Mouse (Mus musculus): Measurements from ENCODE around the gene Mtnr1b. TPM values are rescaled to one million over a fixed set of nuclear protein-coding genes. Genes with fewer than 3 reads are reported as not detected.

The Mtnr1b gene
- polyA plus RNA-seq, 2 experiments: not detected

DNA sequence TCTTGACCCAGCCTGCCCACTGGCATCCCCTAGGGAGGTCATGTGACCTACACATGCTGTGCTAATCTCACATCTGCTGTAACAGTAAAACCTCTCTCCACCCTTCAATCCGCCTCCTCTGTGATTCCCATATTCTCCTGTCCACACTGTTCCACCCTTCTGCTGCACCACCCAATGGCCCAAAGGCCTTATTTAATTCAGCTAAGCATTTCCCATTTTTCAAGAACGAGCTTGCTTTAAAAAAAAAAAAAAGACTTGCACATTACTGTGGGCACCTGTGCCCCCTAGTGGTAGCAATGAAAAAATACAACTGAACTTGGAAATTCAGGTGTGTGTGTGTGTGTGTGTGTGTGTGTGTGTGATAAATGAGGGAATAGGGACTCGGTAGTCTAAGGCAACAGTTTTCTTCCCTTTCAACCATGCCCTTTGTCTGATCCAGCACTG, 5.8 kb upstream of the Mtnr1b start:
- no peaks in the 10 kb centered on the region for H3K4me1 ChIP-seq (ENCODE audit: control insufficient read depth, insufficient read depth, low read length)
- no peak overlapping the region for H3K4me3 ChIP-seq (replicated peaks; ENCODE audit: low read length)
- TF ChIP-seq POLR2A (IDR thresholded peaks at IDR 0.05; ENCODE audit: borderline replicate concordance, extremely low read depth, insufficient read depth, insufficient read length): no peak
- H3K4me2 ChIP-seq (replicated peaks; ENCODE audit: low read depth, low read length, severe bottlenecking): no peak overlapping the region
- DNase-seq (ENCODE audit: low spot score) (no peak), ATAC-seq (ENCODE audit: low FRiP score, low read depth) (no peak)
- 16% methylated on average over 3 of the region's 3 CpGs for WGBS
- H3K9ac ChIP-seq (ENCODE audit: low read depth, low read length, severe bottlenecking): no peak overlapping the region
- H3K36me3 ChIP-seq (ENCODE audit: control insufficient read depth, insufficient read depth, low read length): no peaks in the 10 kb centered on the region
- no peak overlapping the region for H3K27ac ChIP-seq (replicated peaks; ENCODE audit: low read depth, low read length)
- no peaks in the 10 kb centered on the region for H3K9me3 ChIP-seq (ENCODE audit: control insufficient read depth, low read length)
- H3K27me3 ChIP-seq (ENCODE audit: control insufficient read depth, insufficient read depth, low read length): no peaks in the 10 kb centered on the region

DNA sequence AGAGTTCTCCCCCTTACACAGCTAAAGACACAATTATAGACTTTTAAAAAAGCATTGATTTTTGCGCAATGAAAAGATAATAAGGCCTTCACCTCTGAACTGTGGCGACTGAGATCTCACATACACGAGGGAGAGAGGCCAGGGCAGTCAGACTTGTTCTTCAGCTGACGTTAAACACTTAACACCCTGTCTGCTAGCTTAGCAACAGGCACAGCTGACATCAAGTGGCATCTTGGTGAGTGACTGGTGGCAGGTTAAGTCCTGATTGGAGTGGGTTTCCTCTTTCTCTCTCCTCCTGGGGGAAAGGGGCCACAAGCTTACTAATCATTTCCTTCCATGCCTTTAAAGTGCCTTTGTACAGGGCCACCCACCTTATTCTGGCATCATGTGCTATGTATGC, 4.3 kb downstream of the Mtnr1b start:
- ATAC-seq (ENCODE audit: low FRiP score, low read depth) (no peak), DNase-seq (ENCODE audit: low spot score) (no peak)
- Histone ChIP-seq H3K9ac (ENCODE audit: low read depth, low read length, severe bottlenecking) (no peak overlapping the region), H3K36me3 (ENCODE audit: control insufficient read depth, insufficient read depth, low read length) (no peaks in the 10 kb centered on the region), H3K4me1 (ENCODE audit: control insufficient read depth, insufficient read depth, low read length) (0 out of 2 replicates have a peak, but pooled peaks cover 6% of the 10 kb centered on the region), H3K27ac (replicated peaks; ENCODE audit: low read depth, low read length) (no peak overlapping the region), H3K4me3 (replicated peaks; ENCODE audit: low read length) (no peak overlapping the region), H3K4me2 (replicated peaks; ENCODE audit: low read depth, low read length, severe bottlenecking) (no peak overlapping the region), H3K9me3 (ENCODE audit: control insufficient read depth, low read length) (no peaks in the 10 kb centered on the region), H3K27me3 (ENCODE audit: control insufficient read depth, insufficient read depth, low read length) (peaks cover 3% of the 10 kb centered on the region; the same call in 1 of the 2 replicates)
- 45% methylated on average over 4 of the region's 4 CpGs for WGBS
- no peak for TF ChIP-seq POLR2A (IDR thresholded peaks at IDR 0.05; ENCODE audit: borderline replicate concordance, extremely low read depth, insufficient read depth, insufficient read length)

GRCm38 (mm10) chr9:15869456-15869855, 4.9 kb downstream of the Mtnr1b start:
- H3K4me1 ChIP-seq (ENCODE audit: control insufficient read depth, insufficient read depth, low read length): 0 out of 2 replicates have a peak, but pooled peaks cover 6% of the 10 kb centered on the region
- no peaks in the 10 kb centered on the region for H3K36me3 ChIP-seq (ENCODE audit: control insufficient read depth, insufficient read depth, low read length)
- no peak for TF ChIP-seq POLR2A (IDR thresholded peaks at IDR 0.05; ENCODE audit: borderline replicate concordance, extremely low read depth, insufficient read depth, insufficient read length)
- DNase-seq (ENCODE audit: low spot score) (no peak), ATAC-seq (ENCODE audit: low FRiP score, low read depth) (no peak)
- H3K9me3 ChIP-seq (ENCODE audit: control insufficient read depth, low read length): no peaks in the 10 kb centered on the region
- H3K27ac ChIP-seq (replicated peaks; ENCODE audit: low read depth, low read length): no peak overlapping the region
- H3K4me2 ChIP-seq (replicated peaks; ENCODE audit: low read depth, low read length, severe bottlenecking): no peak overlapping the region
- WGBS: 71% methylated on average over 4 of the region's 4 CpGs
- no peak overlapping the region for H3K4me3 ChIP-seq (replicated peaks; ENCODE audit: low read length)
- peaks cover 3% of the 10 kb centered on the region; the same call in 1 of the 2 replicates for H3K27me3 ChIP-seq (ENCODE audit: control insufficient read depth, insufficient read depth, low read length)
- no peak overlapping the region for H3K9ac ChIP-seq (ENCODE audit: low read depth, low read length, severe bottlenecking)

GRCm38 (mm10) chr9:15866280-15867072, 7.9 kb downstream of the Mtnr1b start:
- H3K36me3 ChIP-seq (ENCODE audit: control insufficient read depth, insufficient read depth, low read length): no peaks in the 10 kb centered on the region
- H3K4me2 ChIP-seq (replicated peaks; ENCODE audit: low read depth, low read length, severe bottlenecking): no peak overlapping the region
- no peak overlapping the region for H3K9ac ChIP-seq (ENCODE audit: low read depth, low read length, severe bottlenecking)
- ATAC-seq (ENCODE audit: low FRiP score, low read depth): no peak
- H3K9me3 ChIP-seq (ENCODE audit: control insufficient read depth, low read length): no peaks in the 10 kb centered on the region
- 32% methylated on average over 10 of the region's 10 CpGs for WGBS
- no peaks in the 10 kb centered on the region for H3K27me3 ChIP-seq (ENCODE audit: control insufficient read depth, insufficient read depth, low read length)
- 0 out of 2 replicates have a peak, but pooled peaks cover 6% of the 10 kb centered on the region for H3K4me1 ChIP-seq (ENCODE audit: control insufficient read depth, insufficient read depth, low read length)
- H3K27ac ChIP-seq (replicated peaks; ENCODE audit: low read depth, low read length): no peak overlapping the region
- no peak for TF ChIP-seq POLR2A (IDR thresholded peaks at IDR 0.05; ENCODE audit: borderline replicate concordance, extremely low read depth, insufficient read depth, insufficient read length)
- no peak overlapping the region for H3K4me3 ChIP-seq (replicated peaks; ENCODE audit: low read length)
- DNase-seq (ENCODE audit: low spot score): peak; percentile 62

DNA sequence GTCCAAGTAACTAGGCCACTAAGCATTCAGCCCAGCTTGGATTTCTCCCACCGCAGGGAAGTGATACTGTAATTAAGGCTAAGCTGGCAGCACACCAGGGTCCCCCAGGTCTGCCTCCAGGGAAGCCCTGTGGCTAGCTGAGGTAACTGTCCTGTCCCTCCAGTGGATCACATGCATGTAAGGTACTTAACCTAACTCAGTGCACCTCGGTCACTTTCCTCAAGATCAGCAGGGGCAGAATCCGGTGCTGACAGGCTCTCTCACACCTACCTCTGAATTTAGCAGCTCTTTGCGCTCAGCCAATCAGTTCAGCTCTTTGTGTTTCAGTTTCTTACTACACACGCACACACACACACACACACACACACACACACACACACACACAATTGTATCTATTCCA, 13.0 kb downstream of the Mtnr1b start:
- H3K9ac ChIP-seq (ENCODE audit: low read depth, low read length, severe bottlenecking): no peak overlapping the region
- H3K4me1 ChIP-seq (ENCODE audit: control insufficient read depth, insufficient read depth, low read length): 0 out of 2 replicates have a peak, but pooled peaks cover 3% of the 10 kb centered on the region
- H3K4me2 ChIP-seq (replicated peaks; ENCODE audit: low read depth, low read length, severe bottlenecking): no peak overlapping the region
- no peak overlapping the region for H3K4me3 ChIP-seq (replicated peaks; ENCODE audit: low read length)
- no peaks in the 10 kb centered on the region for H3K9me3 ChIP-seq (ENCODE audit: control insufficient read depth, low read length)
- no peaks in the 10 kb centered on the region for H3K27me3 ChIP-seq (ENCODE audit: control insufficient read depth, insufficient read depth, low read length)
- DNase-seq (ENCODE audit: low spot score): no peak
- WGBS: 57% methylated on average over 5 of the region's 5 CpGs
- no peak overlapping the region for H3K27ac ChIP-seq (replicated peaks; ENCODE audit: low read depth, low read length)
- TF ChIP-seq POLR2A (IDR thresholded peaks at IDR 0.05; ENCODE audit: borderline replicate concordance, extremely low read depth, insufficient read depth, insufficient read length): no peak
- ATAC-seq (ENCODE audit: low FRiP score, low read depth): no peak
- H3K36me3 ChIP-seq (ENCODE audit: control insufficient read depth, insufficient read depth, low read length): no peaks in the 10 kb centered on the region

All from limb, embryonic 14.5 days (tissue).